Mouse (Mus musculus) E14TG2a.4 (cell line): ENCODE results near the gene Tmem266.
A peak's percentile ranks its signal among the peaks of the same experiment; 100 is the strongest.

Experiments
- CTCF ChIP-seq: conservative IDR thresholded peaks from 2 replicates; pipeline ENCODE4 v1.5.1; 2014; ENCODE audit warnings: low read length
- NANOG ChIP-seq: IDR thresholded peaks from 2 replicates; pipeline ENCODE4 v1.6.1; 2014; ENCODE audit warnings: borderline replicate concordance, low read length, mixed read lengths

DNA sequence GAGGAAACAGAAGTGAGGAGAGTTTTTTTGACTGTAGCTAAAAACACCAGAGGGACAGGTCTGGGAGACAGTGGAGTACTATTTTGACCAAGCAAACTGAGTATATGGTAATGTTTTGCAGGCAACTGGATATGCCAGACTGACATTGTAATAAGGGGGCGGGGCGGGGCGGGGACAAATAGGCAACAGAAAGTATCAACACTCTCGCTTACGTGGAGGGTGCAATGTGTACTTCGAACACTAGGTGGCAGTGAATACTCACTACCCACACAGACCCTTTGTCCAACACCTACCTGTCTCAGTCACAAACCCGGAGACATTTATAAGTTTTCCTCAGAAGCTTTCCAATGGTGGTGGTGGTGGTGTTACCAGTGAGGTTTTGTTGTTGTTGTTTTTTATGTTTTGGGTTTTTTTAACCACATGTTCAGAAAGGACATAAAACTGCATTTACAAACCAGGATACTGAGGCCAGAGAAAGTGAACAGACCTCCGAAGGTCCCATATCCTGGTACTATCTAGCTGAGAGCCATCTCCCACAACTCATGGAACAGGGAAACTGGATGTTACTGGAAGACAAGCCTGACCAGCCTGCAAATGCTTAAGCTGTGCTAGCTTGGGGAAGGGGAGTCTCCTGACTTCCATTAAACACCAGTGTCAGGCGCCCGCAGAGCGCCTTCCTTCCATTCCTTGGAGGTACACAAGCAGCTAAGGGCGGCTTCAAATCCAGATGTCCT is 102.7 kb downstream of the Tmem266 start:
- TF ChIP-seq CTCF: peak; percentile 72
- no peak for TF ChIP-seq NANOG
